Mouse (Mus musculus) effector memory CD4-positive, alpha-beta T cell, adult 5 months (primary cell): ENCODE measurements around the gene Ndufa10. TPM values are rescaled to one million over a fixed set of nuclear protein-coding genes. Genes with fewer than 3 reads are reported as not detected.

Experiments
- polyA plus RNA-seq: library from polyadenylated mRNA; unstranded; fragments of 100-300 nt; shearing (Covaris generic); gene quantifications from one replicate; pipeline ENCODE4 v1.2.1, GENCODE M21; 2017

Ndufa10 gene
- polyA plus RNA-seq: 141 TPM

DNA sequence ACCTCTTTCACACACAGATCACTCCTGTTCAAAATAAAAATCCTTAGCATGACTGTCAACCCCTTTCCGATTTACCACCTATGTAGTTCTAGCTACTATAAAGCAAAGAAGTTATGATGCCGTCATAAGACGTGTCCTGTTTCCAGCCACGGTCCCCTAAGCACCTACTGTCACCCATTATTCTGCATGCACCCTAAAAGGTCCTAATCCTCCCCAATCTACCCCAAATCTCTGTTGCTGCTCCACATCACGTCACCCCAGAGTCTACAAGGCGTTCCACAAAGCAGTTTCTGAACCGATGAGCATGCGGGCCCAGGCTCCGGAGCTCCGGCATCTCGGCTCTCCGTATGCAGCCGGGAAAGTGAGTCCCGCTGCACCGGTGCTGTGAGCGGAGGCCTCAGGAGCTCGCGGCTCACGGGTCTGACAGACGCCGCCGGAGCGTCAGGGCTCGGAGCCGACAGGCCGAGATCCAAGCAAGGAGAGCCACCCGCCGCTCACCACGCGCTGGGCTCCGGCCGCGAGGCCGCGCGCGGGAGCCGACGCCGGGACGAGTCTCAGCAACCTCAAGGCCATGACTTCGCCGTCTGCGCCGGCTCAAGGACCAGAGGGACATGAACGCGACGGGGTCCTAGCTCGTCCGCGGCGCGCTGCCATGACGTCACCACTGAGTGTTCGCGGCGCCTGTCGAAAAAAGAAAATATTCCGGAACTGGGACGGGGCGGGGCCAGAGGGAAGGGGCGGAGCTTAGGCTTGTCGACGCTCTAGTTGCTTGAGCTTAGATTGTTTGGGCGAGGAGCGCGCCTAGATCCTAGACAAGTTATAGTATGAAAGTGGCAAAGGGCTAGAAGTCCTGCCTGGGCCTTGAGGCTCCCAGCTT lies at the start of gene Ndufa10:
TSS of gene Ndufa10 (minus strand) at position 696 of the 877 bp plus-strand sequence.

DNA sequence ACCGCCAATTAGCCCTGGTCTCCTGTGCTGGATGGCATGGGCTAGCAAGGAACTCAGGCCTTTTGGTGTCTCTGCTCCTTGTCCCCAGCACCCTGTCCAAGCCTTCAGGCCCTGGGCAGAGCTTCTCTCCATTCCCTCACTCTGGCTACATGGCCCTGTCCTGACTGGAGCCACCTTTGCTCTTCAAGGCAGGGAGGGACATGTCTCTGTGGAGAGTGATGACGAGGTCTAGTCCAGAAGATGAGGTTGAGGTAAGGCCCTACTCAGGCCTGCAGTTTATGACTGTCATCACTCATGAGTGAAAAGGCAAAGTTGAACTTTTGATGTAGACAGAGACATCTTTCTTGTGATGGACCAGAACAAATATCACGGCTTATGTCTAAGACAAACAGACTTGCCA lies 44.9 kb upstream of the Ndufa10 start, which contains the start of gene Olfr1414:
TSS of gene Olfr1414 (minus strand) at position 101 of the 400 bp plus-strand sequence.

DNA sequence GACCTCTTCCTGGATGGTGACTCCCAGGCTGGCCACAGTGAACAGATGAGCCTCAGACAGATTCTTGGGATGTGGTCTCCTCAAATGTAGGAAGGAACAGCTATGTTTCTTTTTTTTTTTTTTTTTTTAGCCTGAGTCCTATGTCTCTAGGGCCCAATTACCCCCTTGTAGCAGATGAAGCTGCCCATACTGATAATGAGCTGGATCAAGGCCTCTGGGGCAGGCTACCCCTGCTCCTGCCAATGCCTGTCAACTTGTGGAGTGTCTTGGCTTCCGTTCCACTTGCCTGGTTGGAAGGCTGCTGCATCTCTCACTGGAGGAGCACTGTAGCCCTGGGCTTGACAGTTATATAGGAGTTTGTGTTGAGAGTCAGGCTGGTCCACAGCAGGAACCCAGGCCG lies 22.3 kb upstream of the Ndufa10 start, which contains the start of gene Olfr1415:
TSS of gene Olfr1415 (minus strand) at position 101 of the 400 bp plus-strand sequence.

DNA sequence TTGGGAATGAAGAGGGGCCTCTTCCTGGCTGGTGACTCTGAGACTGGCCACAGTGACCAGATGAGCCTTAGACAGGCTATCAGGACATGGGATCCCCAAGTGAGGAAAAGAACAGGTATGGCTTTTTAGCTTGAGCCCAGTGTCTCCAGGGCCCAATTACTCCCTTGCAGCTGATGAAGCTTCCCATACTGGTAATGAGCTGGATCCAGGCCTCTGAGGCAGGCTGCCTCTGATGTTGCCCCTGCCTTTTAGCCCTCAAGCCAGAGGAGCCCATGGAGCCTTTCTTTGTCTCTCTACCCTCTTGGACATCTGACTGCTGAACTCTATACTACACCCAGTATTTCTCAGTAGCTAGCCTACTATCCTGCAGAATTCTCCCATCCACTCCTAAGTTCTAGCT lies 11.4 kb upstream of the Ndufa10 start, which contains the start of gene Olfr1416:
TSS of gene Olfr1416 (minus strand) at position 101 of the 400 bp plus-strand sequence.

Other genes with a start within 250 kb of the Ndufa10 start
- not detected for gene Olfr1416, start 11.3 kb upstream of the Ndufa10 start, polyA plus RNA-seq
- not detected for gene Olfr1415, start 22.2 kb upstream of the Ndufa10 start, polyA plus RNA-seq
- gene Olfr1414, start 44.8 kb upstream of the Ndufa10 start, polyA plus RNA-seq: not detected
- not detected for gene Olfr1413, start 97.5 kb upstream of the Ndufa10 start, polyA plus RNA-seq
- not detected for gene Olfr1412, start 111.9 kb upstream of the Ndufa10 start, polyA plus RNA-seq
- not detected for gene Olfr1411, start 120.6 kb upstream of the Ndufa10 start, polyA plus RNA-seq
- not detected for gene Olfr1410, start 131.9 kb upstream of the Ndufa10 start, polyA plus RNA-seq
- not detected for gene Olfr12, start 143.9 kb upstream of the Ndufa10 start, polyA plus RNA-seq
- 136 TPM for gene Cops9, start 168.1 kb upstream of the Ndufa10 start, polyA plus RNA-seq
- 0.94 TPM for gene Otos, start 175.0 kb upstream of the Ndufa10 start, polyA plus RNA-seq